Mouse (Mus musculus): ENCODE data around the gene Sugp2.

The Sugp2 gene

GRCm38 (mm10) chr8:70283136-70284077 lies 49.4 kb downstream of the Sugp2 start:
- DNase-seq, result peak; percentile 10

- DNase-seq, result no peak
Measured at GRCm38 (mm10) chr8:70284421-70284820, 50.4 kb downstream of the Sugp2 start.

GRCm38 (mm10) chr8:70285304-70285703 lies 51.3 kb downstream of the Sugp2 start:
- DNase-seq, result no peak

- no peak for DNase-seq
Measured at GRCm38 (mm10) chr8:70286737-70287136, 52.7 kb downstream of the Sugp2 start.

- no peak for DNase-seq
Measured at GRCm38 (mm10) chr8:70293988-70294405, 60.0 kb downstream of the Sugp2 start.

- no peak for DNase-seq
Measured at GRCm38 (mm10) chr8:70300881-70301280, 66.9 kb downstream of the Sugp2 start.

- peak; percentile 97 for DNase-seq
Measured at GRCm38 (mm10) chr8:70302358-70302890, 68.4 kb downstream of the Sugp2 start, which contains the start of the genes Ddx49 and Cope. Ddx49 (minus strand) TSS chr8:70302489. Cope (plus strand) TSS chr8:70302518.

GRCm38 (mm10) chr8:70302901-70303300 lies 68.9 kb downstream of the Sugp2 start:
- no peak for DNase-seq

GRCm38 (mm10) chr8:70309311-70309710 lies 75.3 kb downstream of the Sugp2 start:
- no peak for DNase-seq

GRCm38 (mm10) chr8:70313399-70313798 lies 79.4 kb downstream of the Sugp2 start:
- DNase-seq, result no peak

- DNase-seq, result peak; percentile 38
Measured at GRCm38 (mm10) chr8:70315624-70316510, 81.8 kb downstream of the Sugp2 start, which contains the start of gene Cers1. Cers1 (plus strand) TSS chr8:70315775.

GRCm38 (mm10) chr8:70316511-70317504 lies 82.8 kb downstream of the Sugp2 start:
- DNase-seq, result no peak

GRCm38 (mm10) chr8:70317872-70318271 lies 83.8 kb downstream of the Sugp2 start:
- DNase-seq, result no peak

- no peak for DNase-seq
Measured at GRCm38 (mm10) chr8:70323716-70324115, 89.7 kb downstream of the Sugp2 start.

GRCm38 (mm10) chr8:70327512-70327911 lies 93.5 kb downstream of the Sugp2 start:
- DNase-seq, result no peak

- no peak for DNase-seq
Measured at GRCm38 (mm10) chr8:70329124-70329834, 95.3 kb downstream of the Sugp2 start, which contains the start of gene Gdf1. Gdf1 (plus strand) TSS chr8:70329817.
